Mouse (Mus musculus) cerebellum, adult 18-20 months (tissue): ENCODE measurements at regions not wholly inside any gene's neighbourhood (a gene's known extent, or its start where the extent isn't known, plus 50 kb on each side); places are given as distances from the start of the nearest gene placed in this dataset.

ENCODE experiments used
- DNase-seq, 2 experiments: peaks; one replicate each; pipeline ENCODE4 v3.0.0; 2021

DNA sequence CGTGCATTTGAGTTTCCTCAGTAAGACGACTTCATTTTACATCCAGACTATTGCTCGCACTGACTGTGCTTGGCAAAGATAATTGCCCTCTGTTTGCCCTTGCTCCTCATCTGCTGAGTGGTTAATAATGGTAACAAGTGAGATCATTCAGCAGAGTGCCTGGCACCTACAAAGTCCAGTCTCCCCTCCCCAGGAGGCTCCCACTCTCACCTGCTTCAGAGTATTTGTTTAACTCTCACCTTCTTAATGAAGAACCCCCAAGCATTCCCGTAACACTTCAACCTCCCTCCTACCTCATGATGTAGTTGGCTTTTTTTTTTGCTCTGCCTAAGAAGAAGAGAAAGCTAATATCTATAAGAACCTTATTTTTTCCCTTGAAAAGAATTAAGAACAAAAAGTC lies 288.6 kb upstream of the Sel1l start:
- no peak for DNase-seq

DNA sequence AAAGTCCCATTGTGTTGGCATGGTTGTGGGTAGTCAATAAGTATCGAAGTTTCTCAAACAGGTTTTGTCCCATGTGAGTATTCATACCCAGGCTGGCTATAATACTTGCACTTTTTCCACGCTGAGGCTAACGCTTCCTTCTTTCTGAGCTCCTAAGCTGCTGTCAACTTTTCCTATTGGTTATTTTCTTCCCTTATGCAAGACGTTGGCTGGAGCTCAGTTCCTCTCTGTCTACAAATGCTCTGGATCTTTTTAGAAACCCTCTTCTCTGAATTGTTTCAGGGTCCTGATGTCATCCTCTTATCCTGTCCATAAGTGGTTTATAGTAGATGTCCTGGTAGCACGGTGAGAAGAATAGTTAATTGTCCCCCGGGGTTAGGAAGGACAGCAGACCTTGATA lies 278.7 kb upstream of the Sel1l start:
- DNase-seq, result no peak

DNA sequence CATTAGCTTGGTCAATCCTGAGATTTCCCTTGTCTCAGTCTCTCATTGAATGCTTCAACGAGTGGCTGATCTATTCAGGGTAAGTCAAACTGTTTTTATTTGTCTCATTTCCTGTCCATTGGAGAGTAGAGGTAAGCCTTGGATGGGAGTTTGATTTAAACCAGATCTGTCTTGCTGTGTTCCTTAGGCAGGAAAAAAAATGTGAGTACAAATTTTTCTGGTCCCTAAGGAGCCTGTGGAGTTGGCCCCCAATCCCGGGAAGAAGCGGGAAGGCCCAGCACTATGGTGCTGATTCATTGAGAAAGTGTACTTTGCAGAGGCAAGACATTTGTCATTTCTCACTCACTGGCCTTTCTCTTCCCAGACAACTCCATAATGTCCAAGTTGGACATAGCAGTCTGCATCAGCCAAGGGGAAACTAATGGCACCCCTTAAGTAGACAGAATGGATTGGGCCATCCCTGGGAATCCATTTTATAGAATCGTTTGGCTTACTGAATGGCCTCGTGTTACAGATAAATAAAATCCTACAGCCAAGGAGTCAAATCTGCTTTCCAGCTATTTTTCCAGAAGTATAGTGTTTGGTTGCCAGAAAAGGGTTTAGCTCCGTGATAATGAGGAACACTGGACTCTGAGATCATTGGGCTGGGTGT lies 271.3 kb upstream of the Sel1l start:
- DNase-seq, result no peak

DNA sequence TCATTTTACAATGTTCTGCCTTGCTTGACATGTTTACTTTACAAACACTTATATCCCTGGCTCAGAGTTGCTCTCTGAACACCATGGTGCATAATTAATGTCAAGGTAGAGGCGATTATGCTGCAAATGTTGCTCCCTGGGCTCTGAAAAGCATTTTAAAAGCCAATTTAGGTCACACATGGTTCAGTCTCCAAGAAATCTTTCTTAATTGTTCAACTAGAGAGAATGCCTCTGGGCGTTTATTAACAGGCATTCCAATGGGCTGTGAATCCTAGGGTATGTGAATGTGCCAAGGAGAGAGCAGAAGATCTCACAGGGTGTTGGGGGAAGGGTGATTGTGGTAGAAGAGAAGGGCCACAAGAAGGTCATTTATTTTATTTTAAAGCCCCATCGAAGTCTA lies 260.7 kb upstream of the Sel1l start:
- DNase-seq, result peak in 1 of 2 experiments; percentile 1

DNA sequence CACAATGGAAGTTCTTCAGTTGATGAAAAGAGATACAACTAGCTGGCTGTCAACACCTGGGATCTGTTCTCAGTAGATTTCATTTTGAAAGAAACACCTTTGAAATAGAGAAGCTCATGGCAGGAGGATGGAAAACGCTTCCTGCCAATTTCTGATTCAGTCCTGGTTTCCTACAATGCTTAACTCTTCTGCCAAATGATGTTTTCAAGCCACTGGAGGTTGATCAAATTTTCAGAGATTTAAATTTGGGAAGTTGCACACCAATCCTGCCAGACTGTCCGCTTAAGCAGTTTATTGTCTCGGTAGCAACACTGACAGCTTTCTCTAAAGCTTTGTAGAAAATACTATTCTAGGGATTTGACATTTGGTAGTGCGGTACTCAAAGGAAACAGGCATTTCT lies 251.1 kb upstream of the Sel1l start:
- no peak for DNase-seq

DNA sequence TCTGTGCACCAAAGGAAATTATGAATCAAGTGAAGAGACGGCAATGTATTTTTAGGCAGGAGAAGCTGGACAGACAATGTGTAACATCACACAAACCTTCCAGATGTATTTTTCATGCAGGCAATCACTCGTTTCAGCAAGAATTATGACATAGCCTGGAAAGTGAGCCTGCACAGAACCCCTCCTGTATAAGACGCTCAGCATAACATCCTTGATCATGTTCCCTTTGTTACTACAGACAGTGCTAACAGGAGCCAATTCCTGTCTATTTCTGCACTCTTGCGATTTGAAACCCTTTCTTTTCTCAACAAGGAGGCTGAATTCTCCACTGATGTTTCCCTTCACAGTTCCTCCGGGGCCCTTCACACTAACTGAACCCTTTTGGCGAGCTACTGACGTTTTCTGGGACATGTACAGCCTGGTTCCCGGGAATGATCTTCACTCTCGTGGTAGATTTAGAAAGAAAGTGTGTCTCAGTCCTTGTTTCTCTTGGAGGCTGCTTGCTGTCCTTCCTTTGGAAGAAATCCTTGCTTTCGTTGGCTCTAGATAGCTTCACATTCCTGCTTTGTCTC lies 243.9 kb upstream of the Sel1l start:
- no peak for DNase-seq

DNA sequence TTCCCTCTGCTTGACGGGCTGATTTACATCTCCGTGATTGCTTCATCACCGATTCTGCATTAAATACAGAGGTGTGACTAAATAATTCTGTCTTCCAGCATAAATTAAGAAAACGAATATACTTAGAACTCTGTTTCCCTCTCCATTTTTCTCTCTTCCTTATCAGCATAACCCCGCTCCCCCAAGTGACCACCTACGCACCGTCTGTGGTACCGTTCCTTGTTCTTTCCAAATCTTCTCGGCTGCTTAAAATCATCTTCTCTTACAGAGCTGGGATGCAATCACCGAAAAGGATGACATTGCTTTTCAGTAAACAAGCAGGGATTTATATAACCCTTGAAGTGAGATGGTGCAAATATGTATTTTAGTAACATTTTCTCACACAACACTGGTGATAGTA lies 224.3 kb upstream of the Sel1l start:
- DNase-seq, result no peak

DNA sequence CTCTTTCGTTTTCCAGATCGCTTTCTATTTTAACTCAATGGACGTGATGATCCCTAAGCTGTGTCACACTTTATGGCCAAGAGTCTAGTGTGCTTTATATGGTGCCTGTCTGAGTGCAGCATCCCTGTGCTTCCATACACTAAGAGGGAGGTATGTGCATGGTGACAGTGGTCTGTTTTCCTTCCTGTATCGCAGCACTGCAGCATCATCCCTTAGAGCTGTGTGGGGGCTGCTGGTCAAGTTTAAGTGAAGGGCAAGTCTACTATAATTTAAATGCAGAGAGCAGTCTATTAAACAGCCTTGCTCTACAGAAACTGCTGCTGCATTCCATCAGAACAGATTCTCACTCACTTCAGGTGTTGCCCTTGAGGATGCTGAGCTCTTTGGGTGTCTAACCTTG lies 213.8 kb upstream of the Sel1l start:
- DNase-seq, result no peak

DNA sequence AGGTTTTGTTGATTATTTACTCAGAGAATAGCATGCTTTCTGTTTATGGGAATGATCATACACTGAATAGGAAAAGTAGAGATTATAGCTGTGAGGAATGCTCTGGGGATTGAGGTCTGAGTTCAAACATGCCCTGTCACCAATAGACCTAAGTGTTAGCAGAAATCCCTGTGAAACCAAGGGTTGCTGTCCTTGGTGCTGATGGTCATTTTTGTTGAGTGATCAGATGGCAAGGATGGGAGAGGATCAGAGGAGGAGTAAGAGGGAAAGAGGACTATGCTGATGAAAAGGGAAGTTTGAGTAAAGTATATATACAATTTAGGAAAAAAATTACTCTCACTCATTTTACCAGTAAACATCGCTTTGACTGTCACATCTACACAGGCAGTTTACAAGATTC lies 191.5 kb upstream of the Sel1l start:
- no peak for DNase-seq

DNA sequence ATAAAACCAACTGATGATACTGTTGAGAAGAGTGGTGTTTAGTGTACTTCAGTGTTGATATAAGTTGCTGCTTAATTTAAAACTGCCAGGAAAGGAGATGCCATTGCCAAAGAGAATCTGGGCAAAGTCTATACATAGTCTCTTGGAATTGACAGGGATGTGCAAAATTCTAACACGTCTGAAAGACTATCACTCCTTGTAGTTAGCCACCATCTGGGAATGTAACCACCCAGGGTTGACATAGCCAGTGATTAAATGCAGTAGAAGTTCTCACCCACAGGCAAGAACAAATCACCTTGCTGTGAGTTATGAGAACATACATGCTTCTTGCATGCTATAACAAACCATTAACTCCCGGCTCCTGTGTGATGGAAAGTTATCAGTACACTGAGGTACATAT lies 180.2 kb upstream of the Sel1l start:
- no peak for DNase-seq

DNA sequence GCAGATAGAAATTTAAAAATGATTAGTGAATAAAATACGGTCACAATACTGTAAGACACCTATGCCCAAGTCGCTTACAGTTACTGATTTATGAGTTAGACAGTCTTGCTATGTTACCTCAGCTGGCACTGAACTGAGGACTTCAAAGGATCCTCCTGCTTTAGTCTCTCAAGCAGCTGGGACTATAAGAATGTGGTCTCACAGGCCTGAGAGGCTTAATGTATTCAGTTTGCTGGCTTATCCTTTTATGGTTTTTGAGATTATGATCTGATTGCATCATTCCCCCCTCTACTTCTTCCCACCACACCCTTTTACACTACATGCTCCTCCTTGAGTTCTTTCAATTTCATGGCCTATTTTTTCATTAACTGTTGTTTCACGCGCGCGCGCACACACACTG lies 179.4 kb upstream of the Sel1l start:
- no peak for DNase-seq

DNA sequence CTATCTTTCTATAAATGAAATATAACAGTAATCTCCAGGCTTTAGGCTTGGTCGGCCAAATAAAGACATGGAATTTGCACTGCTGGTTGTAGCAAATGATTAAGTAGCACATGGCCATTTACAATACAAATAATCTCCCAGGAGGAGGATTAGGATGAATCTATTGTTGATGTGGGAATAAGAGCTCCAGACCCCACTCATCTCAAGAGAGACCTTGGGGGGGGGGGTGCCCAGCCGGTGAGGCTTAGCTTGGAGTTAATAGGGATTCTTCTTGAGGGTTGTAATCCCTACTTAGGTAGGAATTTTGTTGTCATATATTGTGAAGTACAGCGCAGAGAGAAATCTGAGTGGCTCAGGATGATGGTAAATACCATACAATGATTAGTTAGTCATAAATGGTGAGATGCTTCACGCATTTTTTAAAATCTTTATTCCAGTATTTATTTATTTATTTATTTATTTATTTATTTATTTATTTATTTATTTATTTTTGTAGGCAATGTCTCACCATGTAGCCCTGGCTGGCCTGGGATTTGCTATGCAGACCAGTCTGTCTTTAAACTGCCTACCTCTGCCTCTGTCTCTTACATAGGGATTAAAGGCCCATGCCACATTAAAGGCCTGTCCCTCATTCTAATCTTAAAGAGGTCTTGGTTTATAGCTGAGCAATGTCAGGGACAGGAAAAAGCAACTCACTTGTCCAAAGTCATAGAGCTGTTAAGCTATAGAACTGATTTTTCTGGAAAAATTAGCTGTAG lies 175.7 kb upstream of the Sel1l start:
- no peak for DNase-seq

DNA sequence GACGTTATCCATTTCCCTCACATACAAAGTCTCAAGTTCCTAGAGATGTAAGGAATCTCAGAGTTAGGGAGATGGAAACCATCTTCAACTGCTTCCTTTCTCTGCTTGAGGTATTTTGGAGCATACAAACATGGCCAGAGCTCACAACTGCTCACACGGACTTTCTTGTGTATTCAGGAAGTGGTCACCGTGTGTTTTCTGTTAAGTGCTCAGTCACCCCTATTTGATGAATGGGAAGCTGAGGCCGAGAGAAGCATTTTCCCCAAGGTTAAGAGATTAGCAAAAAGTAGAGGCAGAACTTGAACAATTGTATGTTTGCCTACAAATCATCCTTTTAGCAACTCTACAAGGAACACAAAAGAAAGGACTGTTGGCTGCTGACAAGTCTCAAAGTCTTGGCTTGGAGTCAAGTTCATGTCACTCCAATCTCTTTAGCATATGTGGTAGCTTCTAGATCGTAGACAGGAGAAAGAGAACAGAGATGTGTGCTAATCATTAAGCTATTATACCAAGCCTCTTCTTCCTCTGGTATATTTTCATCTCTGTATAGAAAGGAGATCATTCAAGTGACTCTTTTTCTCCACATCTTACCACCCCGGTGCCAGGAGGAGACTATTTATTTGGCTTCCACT lies 170.8 kb upstream of the Sel1l start:
- no peak for DNase-seq

DNA sequence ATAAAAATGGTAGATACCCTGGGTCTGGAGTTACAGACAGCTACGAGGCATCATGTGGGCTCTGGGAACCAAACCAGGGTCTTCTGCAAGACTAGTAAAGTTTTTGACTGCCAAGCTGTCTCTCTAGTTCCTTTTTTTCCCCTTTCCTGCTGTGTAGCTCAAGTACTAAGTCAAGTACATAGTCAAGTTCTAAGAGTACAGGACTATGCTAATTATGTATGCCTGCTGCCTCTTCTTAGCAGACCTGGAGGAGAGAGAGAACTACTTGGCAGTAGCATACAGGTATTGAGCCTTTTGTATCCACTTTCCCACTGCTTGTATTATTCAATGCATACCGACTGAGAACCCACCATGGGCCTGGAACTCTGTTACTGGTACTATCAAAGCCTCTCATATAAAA lies 166.4 kb upstream of the Sel1l start:
- DNase-seq, result no peak

DNA sequence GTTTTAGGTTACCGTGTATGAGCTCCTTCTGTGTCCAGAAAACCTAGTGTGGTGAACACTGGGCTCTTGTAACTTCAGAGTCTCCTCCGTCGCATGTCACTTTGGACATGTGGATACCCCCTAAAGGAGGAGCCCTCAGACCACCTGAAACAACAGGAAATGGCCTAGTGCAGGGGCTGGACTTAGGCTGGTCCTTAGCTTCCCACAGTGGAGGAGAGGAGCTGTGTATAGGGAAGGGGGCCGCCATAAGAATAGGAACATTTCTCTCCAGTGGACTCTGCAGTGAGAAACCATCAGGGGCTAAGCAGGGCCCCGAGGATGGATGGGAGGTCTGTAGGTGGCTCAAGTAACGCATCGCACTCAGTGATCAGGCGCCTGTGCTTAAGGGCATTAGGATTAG lies 165.0 kb upstream of the Sel1l start:
- DNase-seq, result no peak

DNA sequence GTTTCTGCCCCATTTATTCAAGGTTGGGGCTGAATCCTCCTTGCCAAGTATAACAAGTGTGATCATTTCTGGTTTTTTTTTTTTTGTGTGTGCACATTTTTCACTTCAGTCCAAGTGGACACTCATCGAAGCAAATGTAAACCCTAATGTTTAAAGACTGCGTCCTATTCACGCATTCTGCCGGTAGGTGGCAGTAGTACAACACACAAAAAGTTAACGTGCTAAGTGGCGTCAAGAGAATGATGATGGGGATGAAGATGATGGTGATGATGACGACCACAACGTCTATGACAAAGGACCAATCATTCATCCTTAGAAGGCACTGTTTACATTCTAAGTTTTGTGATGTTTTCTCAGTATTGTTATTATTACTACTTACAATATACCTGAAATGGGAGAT lies 164.3 kb upstream of the Sel1l start:
- peak; percentile 15 to 16 for DNase-seq

DNA sequence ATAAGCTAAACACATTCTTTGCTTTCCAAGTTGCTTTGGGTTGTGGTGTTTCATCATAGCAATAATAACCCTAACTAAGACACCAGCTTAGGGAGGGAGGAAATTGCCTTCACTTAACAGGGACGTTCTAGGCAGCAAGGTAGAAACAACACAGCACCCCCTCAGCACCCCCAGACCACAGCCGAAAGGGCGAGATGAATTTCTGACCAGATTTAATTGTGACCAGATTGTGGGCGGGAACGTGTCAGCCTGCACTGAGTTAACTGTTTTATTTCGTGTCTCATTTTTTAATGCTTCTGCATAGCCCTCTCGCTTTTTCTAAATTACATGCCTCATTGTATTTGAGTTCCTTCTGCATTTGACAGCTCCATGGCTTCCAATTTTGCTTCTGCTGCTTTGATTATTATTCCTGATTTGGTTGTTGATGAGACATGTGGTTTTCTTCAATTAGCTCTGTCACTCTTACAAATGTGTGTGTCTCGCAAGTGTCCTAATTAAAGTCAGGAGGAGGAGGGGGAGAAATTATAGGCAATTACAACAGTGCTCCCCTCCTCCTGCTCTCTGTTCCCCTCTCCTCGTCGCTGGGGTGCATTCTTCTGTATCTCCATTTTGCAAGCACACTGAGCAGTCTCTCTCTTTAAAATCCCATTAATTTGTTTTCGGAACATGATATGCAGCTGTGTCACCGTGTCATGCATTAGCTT lies 155.6 kb upstream of the Sel1l start:
- DNase-seq, result no peak

DNA sequence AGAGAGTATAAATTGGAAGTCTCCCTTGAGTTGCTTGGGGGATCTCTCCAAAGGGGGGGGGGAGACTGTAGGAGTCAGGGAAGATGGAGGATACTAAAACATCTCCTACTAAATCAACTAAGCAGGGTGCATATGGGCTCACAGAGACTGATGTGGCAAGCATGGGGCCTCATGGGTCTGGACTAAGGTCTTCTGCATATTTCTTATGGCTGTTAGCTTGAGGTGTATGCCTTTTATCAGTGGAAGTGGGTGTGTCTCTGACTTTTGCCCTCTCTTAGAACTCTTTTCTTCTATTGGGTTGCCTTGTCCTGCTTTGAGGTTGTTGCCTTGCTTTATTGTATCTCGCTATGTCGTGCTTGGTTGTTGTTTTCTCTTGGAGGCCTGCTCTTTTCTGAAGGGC lies 150.1 kb upstream of the Sel1l start:
- DNase-seq, result no peak

DNA sequence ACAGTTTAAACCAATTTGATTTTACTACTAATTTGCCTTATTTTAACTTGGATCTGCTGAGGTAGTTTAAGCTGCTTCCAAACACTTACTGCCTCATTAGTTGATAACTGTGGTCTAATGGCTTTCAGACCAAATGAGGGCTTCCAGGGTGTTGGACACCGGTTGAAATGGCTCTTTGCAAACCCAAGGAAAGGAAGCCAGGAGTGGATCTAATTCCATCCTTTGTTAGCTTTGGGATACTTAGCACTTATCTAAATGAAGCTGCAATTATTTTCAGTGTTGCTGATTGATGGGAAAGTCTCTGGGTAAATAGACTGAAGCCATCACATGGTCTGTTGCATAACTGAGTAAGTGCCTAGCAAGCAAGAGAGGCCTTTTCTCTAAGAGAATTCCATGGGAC lies 148.4 kb upstream of the Sel1l start:
- DNase-seq, result no peak

DNA sequence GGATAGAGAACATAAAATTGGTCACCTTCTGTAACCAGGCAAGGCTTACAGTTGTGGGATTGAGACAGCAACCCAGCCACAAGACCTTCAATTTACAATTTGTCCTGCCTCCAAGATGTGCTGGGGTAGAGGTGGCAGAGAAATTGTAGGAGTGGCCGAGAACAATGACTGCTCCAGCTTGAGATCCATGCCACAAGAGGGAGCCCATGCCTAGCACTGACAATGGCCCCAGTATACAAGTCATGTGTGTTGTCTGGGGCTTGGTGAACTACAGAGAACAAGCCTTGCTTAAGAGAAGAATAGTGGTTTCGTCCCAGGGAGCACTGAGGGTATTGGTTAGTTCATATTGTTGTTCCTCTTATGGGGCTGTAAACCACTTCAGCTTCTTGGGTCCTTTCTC lies 146.6 kb upstream of the Sel1l start:
- DNase-seq, result no peak

DNA sequence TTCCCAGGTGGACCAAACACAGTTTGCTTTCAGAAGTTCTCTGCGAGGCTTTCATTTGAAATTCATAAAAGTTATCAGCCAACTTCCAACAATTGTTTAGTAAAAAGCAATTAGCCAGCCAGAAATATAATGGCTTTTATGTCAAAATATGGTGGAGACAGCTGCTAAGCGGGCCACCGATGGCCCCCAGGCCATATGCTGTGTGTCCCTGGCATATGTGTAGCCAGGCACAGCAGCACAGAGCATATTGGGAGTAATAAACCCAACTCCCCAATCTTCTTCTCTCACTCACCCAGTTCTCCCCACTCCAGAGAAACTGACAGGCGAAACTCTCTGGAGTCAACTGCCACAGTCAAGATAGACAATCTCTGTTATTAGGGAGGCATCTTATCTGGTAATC lies 137.5 kb upstream of the Sel1l start:
- no peak for DNase-seq

DNA sequence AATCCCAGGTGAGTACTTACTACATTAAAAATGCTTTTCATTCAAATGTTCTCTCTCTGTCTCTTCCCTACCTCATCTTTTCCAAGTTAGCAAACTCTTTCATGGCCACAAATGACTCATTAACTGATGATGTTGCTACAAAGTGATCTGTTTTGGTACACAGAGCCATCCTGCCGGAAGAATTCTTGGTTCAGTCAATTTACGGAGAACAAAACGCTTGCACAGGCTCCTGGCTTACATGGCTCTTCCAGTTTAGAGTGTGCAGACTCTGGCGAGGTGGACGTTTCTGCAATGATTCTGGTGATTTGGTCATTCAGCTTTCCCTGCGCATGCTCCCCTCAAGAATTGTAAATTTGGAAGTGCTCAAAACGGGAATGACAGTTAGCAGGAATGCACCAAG lies 131.4 kb upstream of the Sel1l start:
- DNase-seq, result no peak

DNA sequence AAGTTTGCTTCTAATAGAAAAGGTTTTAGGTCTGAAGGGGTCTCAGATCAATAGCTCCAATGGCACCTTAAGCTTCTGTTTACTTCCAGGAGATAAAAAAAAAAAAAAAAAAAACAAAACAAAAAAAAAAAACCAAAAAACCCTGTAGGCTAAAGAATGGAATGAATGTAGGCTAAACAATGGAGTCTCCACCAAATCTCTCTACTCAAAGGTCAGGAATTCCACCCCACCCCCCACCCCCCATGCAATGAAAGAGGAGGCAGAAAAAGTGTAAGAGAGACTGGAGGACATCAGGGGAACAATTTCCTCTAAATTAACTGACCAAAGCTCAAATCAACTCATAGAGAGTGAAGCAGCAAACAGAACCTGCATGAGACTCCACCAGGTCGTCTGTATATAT lies 122.1 kb upstream of the Sel1l start:
- no peak for DNase-seq

DNA sequence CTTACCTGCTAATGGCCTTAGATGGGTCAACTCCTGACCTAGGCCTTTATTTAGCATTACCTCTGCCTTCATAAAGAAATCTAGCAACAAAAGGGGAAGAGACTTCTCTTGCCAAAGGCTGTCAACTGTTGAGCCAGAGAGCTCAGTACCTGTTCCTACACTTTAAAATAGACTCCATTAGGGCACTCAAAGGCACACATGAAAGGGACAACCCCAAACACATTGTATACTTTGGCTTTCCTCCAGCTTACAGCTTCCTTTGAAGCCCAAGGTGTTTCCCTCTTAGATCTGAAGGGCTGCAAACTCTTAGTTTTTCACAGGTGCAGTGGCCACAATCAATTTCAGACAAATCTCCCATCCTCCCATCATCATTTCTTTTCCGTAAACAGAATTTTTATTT lies 117.0 kb upstream of the Sel1l start:
- no peak for DNase-seq
